Mouse (Mus musculus) forebrain, embryonic 15.5 days (tissue): ENCODE results near the gene 2310007B03Rik. TPM values are rescaled to one million over a fixed set of nuclear protein-coding genes. Genes with fewer than 3 reads are reported as not detected.

Experiments
- ATAC-seq: fragments of 200-750 bp; cut with Nextera tagmentation; replicated peaks from 2 replicates; pipeline ENCODE4 v1.8.0; 2017; ENCODE audit warnings: mild to moderate bottlenecking, moderate TSS enrichment, moderate library complexity
- H3K27ac ChIP-seq: fragments of 300-500 bp; sonication (generic); replicated peaks from 2 replicates; pipeline ENCODE4 v1.5.1; 2015; ENCODE audit warnings: mild to moderate bottlenecking, inconsistent platforms
- H3K27me3 ChIP-seq: fragments of 300-500 bp; sonication (generic); 2 replicates; pipeline ENCODE4 v1.6.1; 2015; ENCODE audit warnings: inconsistent platforms
- H3K36me3 ChIP-seq: fragments of 300-500 bp; sonication (generic); 2 replicates; pipeline ENCODE4 v1.6.1; 2015; ENCODE audit warnings: mild to moderate bottlenecking, inconsistent platforms
- H3K4me1 ChIP-seq: fragments of 300-500 bp; sonication (generic); 2 replicates; pipeline ENCODE4 v1.6.1; 2015; ENCODE audit warnings: inconsistent platforms
- H3K4me2 ChIP-seq: fragments of 300-500 bp; sonication (generic); replicated peaks from 2 replicates; pipeline ENCODE4 v1.6.1; 2015; ENCODE audit warnings: mild to moderate bottlenecking, inconsistent platforms
- H3K4me3 ChIP-seq: fragments of 300-500 bp; sonication (generic); 2 replicates; pipeline ENCODE4 v1.5.1; 2015; ENCODE audit warnings: mild to moderate bottlenecking, inconsistent platforms
- H3K9ac ChIP-seq: fragments of 300-500 bp; sonication (generic); replicated peaks from 2 replicates; pipeline ENCODE4 v1.6.1; 2015; ENCODE audit warnings: mild to moderate bottlenecking, inconsistent platforms
- H3K9me3 ChIP-seq: fragments of 300-500 bp; sonication (generic); 2 replicates; pipeline ENCODE4 v1.6.1; 2016; ENCODE audit warnings: inconsistent platforms
- WGBS: fragments of 180-500 bp; shearing (Covaris S2); methylation state at CpG from one replicate; pipeline ENCODE4 v1.1.7; 2015; ENCODE audit warnings: mixed read lengths; 5-methylcytosine and 5-hydroxymethylcytosine counted together
- polyA plus RNA-seq: library from polyadenylated mRNA; unstranded; fragments of >200 nt; fragmentation: Nextera tagmentation; extraction: Ambion mirVana; gene quantifications from 2 replicates; pipeline ENCODE4 v1.2.1, GENCODE M21; 2015

The 2310007B03Rik gene
- polyA plus RNA-seq, 1 experiment from 2014 or later, result 0.17 TPM

GRCm38 (mm10) chr1:93150907-93151661, 9.7 kb downstream of the 2310007B03Rik start:
- Histone ChIP-seq H3K4me2 (no peak overlapping the region), H3K4me1 (no peaks in the 10 kb centered on the region), H3K4me3 (no peak overlapping the region), H3K9me3 (no peaks in the 10 kb centered on the region), H3K36me3 (no peaks in the 10 kb centered on the region), H3K27me3 (no peaks in the 10 kb centered on the region), H3K27ac (no peak overlapping the region), H3K9ac (no peak overlapping the region)
- WGBS, result 61% methylated on average over 2 of the region's 2 CpGs
- ATAC-seq, result no peak

- Histone ChIP-seq H3K4me1 (no peaks in the 10 kb centered on the region), H3K27ac (no peak overlapping the region), H3K9ac (no peak overlapping the region), H3K9me3 (no peaks in the 10 kb centered on the region), H3K27me3 (no peaks in the 10 kb centered on the region), H3K4me3 (no peak overlapping the region), H3K36me3 (no peaks in the 10 kb centered on the region), H3K4me2 (no peak overlapping the region)
- 88% methylated on average over 9 of the region's 9 CpGs for WGBS
- ATAC-seq, result no peak
Observed at GRCm38 (mm10) chr1:93144176-93144575, 16.6 kb downstream of the 2310007B03Rik start.

DNA sequence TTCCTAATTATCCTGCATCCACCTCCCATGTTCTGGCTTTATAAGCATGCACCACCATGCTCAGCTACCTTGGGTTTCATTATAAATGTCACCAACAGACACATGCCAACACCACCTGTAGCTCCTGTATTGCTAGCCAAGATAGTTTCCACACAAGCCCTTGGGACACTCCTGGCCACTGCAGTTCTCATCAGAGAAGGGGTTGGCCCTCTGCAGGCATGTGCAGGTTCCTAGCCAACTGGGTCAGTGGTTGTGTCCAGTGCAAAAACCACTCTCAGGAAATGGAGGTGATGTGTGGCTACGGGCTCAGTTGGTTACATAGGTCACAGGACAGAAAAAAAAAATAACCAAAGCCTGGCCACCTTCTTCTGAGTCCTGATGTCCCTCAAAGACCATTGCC, 17.9 kb downstream of the 2310007B03Rik start:
- no peak for ATAC-seq
- Histone ChIP-seq H3K9ac (no peak overlapping the region), H3K27me3 (no peaks in the 10 kb centered on the region), H3K9me3 (no peaks in the 10 kb centered on the region), H3K4me2 (no peak overlapping the region), H3K27ac (no peak overlapping the region), H3K4me1 (no peaks in the 10 kb centered on the region), H3K4me3 (no peak overlapping the region), H3K36me3 (no peaks in the 10 kb centered on the region)
- 92% methylated on average over 1 of the region's 1 CpGs for WGBS

DNA sequence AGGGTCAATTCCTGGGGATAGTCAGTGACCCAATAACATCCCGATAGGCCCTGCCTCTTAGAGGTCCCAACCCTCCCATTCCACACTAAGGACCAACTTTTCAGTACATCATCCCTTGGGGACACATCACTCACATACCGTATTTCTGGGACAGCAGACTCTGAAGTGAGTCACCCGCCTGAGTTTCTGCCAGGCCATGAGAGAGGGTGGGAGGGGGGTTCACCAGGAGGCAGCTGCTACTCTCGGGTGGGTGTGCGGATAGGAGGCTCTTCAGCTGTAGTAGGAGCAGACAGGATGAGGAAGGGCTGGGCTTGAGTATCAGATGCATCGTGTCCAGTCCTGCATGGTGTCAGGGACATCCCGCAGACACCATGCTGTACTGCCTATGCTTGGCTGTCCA, 21.0 kb downstream of the 2310007B03Rik start:
- H3K27me3 ChIP-seq, result no peaks in the 10 kb centered on the region
- no peak overlapping the region for H3K4me3 ChIP-seq
- H3K27ac ChIP-seq, result no peak overlapping the region
- no peak for ATAC-seq
- H3K9ac ChIP-seq, result no peak overlapping the region
- no peaks in the 10 kb centered on the region for H3K4me1 ChIP-seq
- no peak overlapping the region for H3K4me2 ChIP-seq
- no peaks in the 10 kb centered on the region for H3K36me3 ChIP-seq
- H3K9me3 ChIP-seq, result no peaks in the 10 kb centered on the region
- 88% methylated on average over 7 of the region's 7 CpGs for WGBS

DNA sequence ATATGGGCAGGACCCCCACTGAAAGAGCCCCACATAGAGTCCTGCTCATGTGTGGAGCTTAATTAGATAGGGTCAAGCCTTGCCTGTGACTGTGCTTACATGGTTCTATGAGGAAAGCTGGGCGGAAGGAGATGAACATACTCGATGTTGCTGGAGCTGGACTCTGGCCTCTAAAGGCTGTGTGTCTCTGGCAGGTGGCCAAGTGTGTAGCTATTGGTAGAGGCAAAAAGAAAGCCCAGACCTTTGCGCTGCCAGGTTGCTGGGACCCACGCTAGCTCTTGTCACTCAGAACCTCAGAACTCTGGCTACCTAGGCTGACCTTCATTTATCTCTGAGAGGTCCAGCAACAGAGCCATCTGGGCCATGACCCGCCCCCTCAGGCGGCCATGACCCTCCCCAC, 22.2 kb downstream of the 2310007B03Rik start:
- no peaks in the 10 kb centered on the region for H3K4me1 ChIP-seq
- no peaks in the 10 kb centered on the region for H3K9me3 ChIP-seq
- no peaks in the 10 kb centered on the region for H3K36me3 ChIP-seq
- no peak overlapping the region for H3K4me3 ChIP-seq
- ATAC-seq, result no peak
- no peak overlapping the region for H3K27ac ChIP-seq
- no peak overlapping the region for H3K9ac ChIP-seq
- no peak overlapping the region for H3K4me2 ChIP-seq
- 65% methylated on average over 6 of the region's 6 CpGs for WGBS
- no peaks in the 10 kb centered on the region for H3K27me3 ChIP-seq

GRCm38 (mm10) chr1:93135036-93135526, 25.7 kb downstream of the 2310007B03Rik start, which contains the start of gene Agxt:
TSS of gene Agxt (plus strand) at chr1:93135240.
- Histone ChIP-seq H3K9ac (no peak within 1 kb of the TSS), H3K4me2 (no peak within 1 kb of the TSS), H3K36me3 (no peaks in the 10 kb centered on the region), H3K9me3 (no peaks in the 10 kb centered on the region), H3K27ac (no peak within 1 kb of the TSS), H3K4me3 (no peak within 1 kb of the TSS), H3K4me1 (no peaks in the 10 kb centered on the region), H3K27me3 (no peaks in the 10 kb centered on the region)
- WGBS, result 92% methylated on average over 12 of the region's 12 CpGs
- ATAC-seq, result no peak

DNA sequence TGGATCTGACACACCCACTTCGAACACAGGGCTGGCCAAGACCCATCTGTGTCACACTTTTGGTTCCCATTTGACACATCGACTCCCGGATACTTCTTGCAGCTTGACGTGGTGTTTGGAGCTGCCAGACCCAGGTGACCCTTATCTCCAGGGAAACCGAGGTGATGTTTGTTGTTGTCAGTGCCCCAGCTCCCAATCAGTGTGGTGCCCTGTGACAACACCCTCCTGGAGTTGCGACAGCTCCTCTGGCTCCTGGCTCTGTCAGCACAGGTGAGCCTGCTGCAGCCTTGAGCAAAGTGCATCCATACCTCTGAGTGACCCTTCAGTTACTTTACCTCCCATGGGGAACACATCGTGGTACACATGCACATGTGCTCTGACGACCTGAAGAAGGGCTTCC, 28.1 kb downstream of the 2310007B03Rik start:
- H3K4me1 ChIP-seq, result no peaks in the 10 kb centered on the region
- H3K4me3 ChIP-seq, result no peak overlapping the region
- no peak overlapping the region for H3K4me2 ChIP-seq
- H3K36me3 ChIP-seq, result no peaks in the 10 kb centered on the region
- H3K27me3 ChIP-seq, result no peaks in the 10 kb centered on the region
- 69% methylated on average over 8 of the region's 8 CpGs for WGBS
- no peaks in the 10 kb centered on the region for H3K9me3 ChIP-seq
- H3K9ac ChIP-seq, result no peak overlapping the region
- no peak for ATAC-seq
- no peak overlapping the region for H3K27ac ChIP-seq

DNA sequence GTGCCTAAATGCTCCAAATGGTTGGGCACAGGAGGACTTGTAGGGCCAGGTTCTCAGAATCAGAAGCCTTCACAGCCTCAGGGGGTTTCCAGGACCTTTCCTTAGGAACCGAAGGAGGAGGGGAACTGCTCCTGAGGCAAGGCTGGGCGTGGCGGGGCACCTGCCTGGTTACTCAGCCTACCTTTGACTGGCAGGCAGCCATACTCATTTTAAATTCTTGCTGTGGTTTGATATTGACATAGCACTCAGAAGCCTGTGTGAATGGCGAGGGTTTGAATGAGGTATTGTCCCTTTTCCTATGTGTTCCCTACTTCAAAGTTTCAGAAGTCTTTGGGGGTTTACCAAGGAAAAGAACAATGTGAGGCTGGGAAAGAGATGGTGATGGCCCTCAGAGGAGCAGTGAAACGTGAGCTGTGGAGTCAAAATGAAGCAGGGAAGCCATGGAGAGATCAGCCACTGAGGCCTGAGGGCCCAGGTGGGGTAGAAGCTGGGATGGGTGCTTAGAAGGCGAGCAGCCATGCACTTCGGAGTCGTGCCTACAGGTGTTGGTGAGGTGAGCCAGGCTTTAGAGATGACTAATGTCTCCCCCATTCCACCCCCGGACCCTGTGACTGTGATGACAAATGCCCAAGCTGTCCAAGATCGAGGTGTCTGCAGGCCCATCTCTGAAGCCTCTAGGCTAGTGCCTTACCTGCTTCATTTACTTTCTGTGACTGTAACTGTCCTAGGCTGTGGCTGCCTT, 30.3 kb downstream of the 2310007B03Rik start:
- WGBS, result 71% methylated on average over 10 of the region's 10 CpGs
- Histone ChIP-seq H3K9ac (no peak overlapping the region), H3K27me3 (no peaks in the 10 kb centered on the region), H3K27ac (no peak overlapping the region), H3K4me1 (no peaks in the 10 kb centered on the region), H3K4me2 (no peak overlapping the region), H3K4me3 (no peak overlapping the region), H3K9me3 (no peaks in the 10 kb centered on the region), H3K36me3 (no peaks in the 10 kb centered on the region)
- ATAC-seq, result no peak

DNA sequence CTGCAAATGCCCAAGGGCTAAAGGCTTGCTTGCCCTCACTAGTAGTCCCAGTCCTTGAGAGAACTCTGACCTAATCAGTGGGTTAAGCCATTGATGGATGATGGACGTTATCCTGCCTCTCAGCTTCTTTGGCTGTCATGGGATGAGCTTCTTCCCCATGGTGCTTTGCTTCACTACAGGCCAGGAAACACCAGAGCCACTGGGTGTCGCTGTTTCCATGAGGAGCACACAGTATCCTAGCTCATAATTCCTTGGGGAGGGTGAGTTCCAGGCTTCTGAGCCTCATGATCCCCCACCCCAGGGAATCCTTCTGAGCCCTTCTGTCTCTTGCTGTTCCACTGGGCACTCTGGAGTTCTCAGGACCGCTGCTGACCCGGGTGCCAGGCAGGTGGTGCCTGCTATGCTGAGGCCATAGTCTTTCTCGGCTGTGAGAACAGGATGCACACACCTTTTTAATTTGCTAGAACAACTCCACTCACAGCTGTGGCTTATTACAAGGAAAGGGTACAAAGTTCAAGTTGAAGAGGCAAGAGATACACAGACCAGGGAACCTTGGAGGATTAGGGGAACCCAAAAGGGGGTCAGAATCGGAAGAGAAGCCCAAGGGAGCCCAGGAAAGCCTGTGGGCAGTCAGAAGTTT, 31.9 kb downstream of the 2310007B03Rik start:
- Histone ChIP-seq H3K36me3 (no peaks in the 10 kb centered on the region), H3K9me3 (no peaks in the 10 kb centered on the region), H3K4me1 (no peaks in the 10 kb centered on the region), H3K27ac (no peak overlapping the region), H3K27me3 (no peaks in the 10 kb centered on the region), H3K9ac (no peak overlapping the region), H3K4me3 (no peak overlapping the region), H3K4me2 (no peak overlapping the region)
- no peak for ATAC-seq
- WGBS, result 24% methylated on average over 6 of the region's 6 CpGs

DNA sequence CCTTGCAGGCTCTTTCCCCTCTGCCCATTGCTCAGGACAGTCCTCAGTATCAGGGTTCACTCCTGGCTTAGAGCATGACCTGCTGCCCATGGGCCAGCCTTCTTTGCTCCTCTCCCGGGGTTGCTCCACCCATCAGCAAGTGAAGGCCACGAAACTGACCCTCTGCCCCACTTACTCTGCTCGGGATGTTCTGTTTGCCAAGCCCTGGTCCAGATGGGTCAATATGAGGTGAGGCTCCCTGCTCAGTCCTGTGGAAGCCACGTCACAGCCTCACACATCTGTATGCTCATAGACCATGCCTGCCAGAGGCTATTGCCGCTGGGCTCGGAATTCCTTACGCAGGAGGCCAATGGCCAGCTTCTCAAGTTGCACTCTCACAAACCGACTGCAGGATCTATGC, 32.5 kb downstream of the 2310007B03Rik start:
- Histone ChIP-seq H3K36me3 (no peaks in the 10 kb centered on the region), H3K9ac (no peak overlapping the region), H3K27ac (no peak overlapping the region), H3K4me3 (no peak overlapping the region), H3K4me2 (no peak overlapping the region), H3K9me3 (no peaks in the 10 kb centered on the region), H3K27me3 (no peaks in the 10 kb centered on the region), H3K4me1 (no peaks in the 10 kb centered on the region)
- no peak for ATAC-seq
- 89% methylated on average over 8 of the region's 8 CpGs for WGBS

DNA sequence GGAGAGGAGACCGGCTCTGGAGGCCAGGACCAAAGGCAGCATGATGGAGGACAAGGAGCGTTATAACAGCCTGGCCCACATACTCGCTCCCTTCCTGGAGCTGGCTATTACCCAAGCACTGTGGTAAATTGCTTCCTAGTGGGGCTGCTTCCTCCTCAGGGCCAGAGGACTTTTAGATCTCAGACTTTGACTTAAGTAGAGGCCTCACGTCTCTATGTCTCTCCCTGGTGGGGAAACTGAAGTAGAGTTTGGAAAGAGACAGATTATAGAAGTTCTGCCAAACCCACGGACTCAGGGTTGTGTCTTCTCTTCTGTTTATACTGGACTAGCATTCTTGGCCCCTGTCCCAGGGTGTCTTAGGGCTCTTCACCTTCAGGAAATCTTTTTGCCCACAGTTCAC, 35.5 kb downstream of the 2310007B03Rik start:
- H3K36me3 ChIP-seq, result no peaks in the 10 kb centered on the region
- 71% methylated on average over 5 of the region's 5 CpGs for WGBS
- ATAC-seq, result no peak
- no peaks in the 10 kb centered on the region for H3K27me3 ChIP-seq
- no peaks in the 10 kb centered on the region for H3K4me1 ChIP-seq
- H3K27ac ChIP-seq, result no peak overlapping the region
- no peak overlapping the region for H3K9ac ChIP-seq
- no peaks in the 10 kb centered on the region for H3K9me3 ChIP-seq
- H3K4me3 ChIP-seq, result no peak overlapping the region
- H3K4me2 ChIP-seq, result no peak overlapping the region

- Histone ChIP-seq H3K36me3 (no peaks in the 10 kb centered on the region), H3K27me3 (no peaks in the 10 kb centered on the region), H3K4me1 (no peaks in the 10 kb centered on the region), H3K9me3 (no peaks in the 10 kb centered on the region), H3K4me3 (no peak overlapping the region), H3K27ac (no peak overlapping the region), H3K9ac (no peak overlapping the region), H3K4me2 (no peak overlapping the region)
- WGBS, result 86% methylated on average over 8 of the region's 8 CpGs
- ATAC-seq, result no peak
Observed at GRCm38 (mm10) chr1:93124066-93124465, 36.7 kb downstream of the 2310007B03Rik start.
